Mouse (Mus musculus) ES-Bruce4 (cell line): ENCODE data around the gene Ppa1.

Source experiments
- CTCF ChIP-seq: IDR thresholded peaks from one replicate; pipeline ENCODE4 v1.8.1; 2011; ENCODE audit warnings: low read depth, low read length
- EP300 ChIP-seq: IDR thresholded peaks from 2 replicates; pipeline ENCODE4 v1.6.1; 2011; ENCODE audit warnings: low read depth, low read length; ENCODE audit not compliant: insufficient read depth

DNA sequence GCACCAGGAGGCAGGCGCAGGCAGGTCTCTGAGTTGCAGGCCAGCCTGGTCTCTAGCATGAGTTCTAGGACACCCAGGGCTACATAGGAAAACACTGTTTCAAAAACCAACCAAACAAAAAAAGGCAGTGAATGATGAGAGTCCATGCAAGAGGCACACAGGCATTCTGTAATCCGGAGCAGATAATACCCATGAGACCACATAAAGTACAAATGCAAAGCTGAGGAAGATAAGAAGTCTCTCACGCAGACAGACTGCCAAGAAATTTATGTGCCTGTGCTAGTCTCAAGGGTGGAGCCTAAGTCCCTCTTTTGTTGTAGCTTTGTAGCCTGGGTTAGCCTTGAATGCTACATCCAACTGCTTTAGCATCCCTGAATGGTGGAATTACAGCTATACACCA is 17.3 kb downstream of the Ppa1 start:
- TF ChIP-seq CTCF, result no peak
- no peak for TF ChIP-seq EP300
